Mouse (Mus musculus): ENCODE results near the gene Tmod1. TPM values are rescaled to one million over a fixed set of nuclear protein-coding genes. Genes with fewer than 3 reads are reported as not detected.

The Tmod1 gene
- 6.6 and 7.1 TPM in 2 replicates for polyA plus RNA-seq (2015; fragmentation: Nextera tagmentation; extraction: Ambion mirVana)

GRCm38 (mm10) chr4:46038892-46039751 is at the start of gene Tmod1:
Gene Tmod1 (plus strand): TSS chr4:46038935.

GRCm38 (mm10) chr4:46138287-46139222 is 99.8 kb downstream of the Tmod1 start, which contains the start of the genes Ncbp1 and Tstd2:
Gene Ncbp1 (plus strand): TSS chr4:46138613.
Gene Tstd2 (minus strand): TSS chr4:46138694.

Other genes starting within 250 kb of the Tmod1 start
- 55.5 and 58.9 TPM in 2 replicates for gene Aldh1b1, start 239.9 kb upstream of the Tmod1 start, polyA plus RNA-seq (2015; fragmentation: Nextera tagmentation; extraction: Ambion mirVana)
- gene Igfbpl1, start 212.0 kb upstream of the Tmod1 start, polyA plus RNA-seq (2015; fragmentation: Nextera tagmentation; extraction: Ambion mirVana), result not detected in 2 replicates
- 0.07 and 0.08 TPM in 2 replicates for gene Stra6l, start 190.3 kb upstream of the Tmod1 start, polyA plus RNA-seq (2015; fragmentation: Nextera tagmentation; extraction: Ambion mirVana)
- 0.04 and 0.10 TPM in 2 replicates for gene Ccdc180, start 148.6 kb upstream of the Tmod1 start, polyA plus RNA-seq (2015; fragmentation: Nextera tagmentation; extraction: Ambion mirVana)
- 17.2 and 19.2 TPM in 2 replicates for gene Tdrd7, start 73.6 kb upstream of the Tmod1 start, polyA plus RNA-seq (2015; fragmentation: Nextera tagmentation; extraction: Ambion mirVana)
- 22.1 and 26.3 TPM in 2 replicates for gene Ncbp1, start 99.7 kb downstream of the Tmod1 start, polyA plus RNA-seq (2015; fragmentation: Nextera tagmentation; extraction: Ambion mirVana)
- gene Tstd2, start 99.8 kb downstream of the Tmod1 start, polyA plus RNA-seq (2015; fragmentation: Nextera tagmentation; extraction: Ambion mirVana), result 17.8 and 21.5 TPM in 2 replicates
- 26.6 and 28.4 TPM in 2 replicates for gene Xpa, start 157.4 kb downstream of the Tmod1 start, polyA plus RNA-seq (2015; fragmentation: Nextera tagmentation; extraction: Ambion mirVana)

Measured in urinary bladder, postnatal 0 days (tissue).